Mouse (Mus musculus) midbrain, embryonic 16.5 days (tissue): ENCODE data around the gene Atg2a. TPM values are rescaled to one million over a fixed set of nuclear protein-coding genes. Genes with fewer than 3 reads are reported as not detected.
"Not testable (repeated sequence)": the region's sequence is repeated elsewhere in the genome, so short reads cannot be mapped to it uniquely, and the experiment has no call there.

Experiments
- ATAC-seq: fragments of 200-750 bp; cut with Nextera tagmentation; 2 replicates; pipeline ENCODE4 v1.8.0; 2017; ENCODE audit warnings: moderate TSS enrichment
- H3K27ac ChIP-seq: fragments of 300-500 bp; sonication (generic); 2 replicates; pipeline ENCODE4 v1.5.1; 2014; ENCODE audit warnings: mild to moderate bottlenecking, low read length, mixed read lengths
- H3K27me3 ChIP-seq: fragments of 300-500 bp; sonication (generic); 2 replicates; pipeline ENCODE4 v1.6.1; 2014; ENCODE audit warnings: low read depth, low read length, mixed read lengths; ENCODE audit not compliant: control insufficient read depth, insufficient read depth
- H3K36me3 ChIP-seq: fragments of 300-500 bp; sonication (generic); 2 replicates; pipeline ENCODE4 v1.6.1; 2014; ENCODE audit warnings: mild to moderate bottlenecking, low read length, moderate library complexity, mixed read lengths; ENCODE audit not compliant: control insufficient read depth, insufficient read depth
- H3K4me1 ChIP-seq: fragments of 300-500 bp; sonication (generic); 2 replicates; pipeline ENCODE4 v1.6.1; 2014; ENCODE audit warnings: mild to moderate bottlenecking, low read length, mixed read lengths; ENCODE audit not compliant: control insufficient read depth, insufficient read depth
- H3K4me2 ChIP-seq: fragments of 300-500 bp; sonication (generic); 2 replicates; pipeline ENCODE4 v1.6.1; 2014; ENCODE audit warnings: mild to moderate bottlenecking, low read length, mixed read lengths
- H3K4me3 ChIP-seq: fragments of 300-500 bp; sonication (generic); 2 replicates; pipeline ENCODE4 v1.5.1; 2014; ENCODE audit warnings: low read depth, mild to moderate bottlenecking, low read length, moderate library complexity, mixed read lengths
- H3K9ac ChIP-seq: fragments of 300-500 bp; sonication (generic); 2 replicates; pipeline ENCODE4 v1.6.1; 2014; ENCODE audit warnings: low read depth, low read length, mixed read lengths
- H3K9me3 ChIP-seq: fragments of 300-500 bp; sonication (generic); replicated peaks from 2 replicates; pipeline ENCODE4 v1.6.1; 2014; ENCODE audit warnings: mild to moderate bottlenecking, low read length, mixed read lengths; ENCODE audit not compliant: control insufficient read depth, poor library complexity, severe bottlenecking
- WGBS: fragments of 180-500 bp; shearing (Covaris S2); extraction: QIAGEN DNeasy Blood & Tissue Kit; methylation state at CpG from one replicate; pipeline ENCODE4 v1.1.7; 2014; 5-methylcytosine and 5-hydroxymethylcytosine counted together
- microRNA counts: library from miRNA; unstranded; fragments of <30 nt; microRNA quantifications from one replicate; lab custom pipeline; 2016
- microRNA-seq: library from miRNA; unstranded; fragments of <30 nt; microRNA quantifications from one replicate; pipeline ENCODE4, GENCODE M21; 2017
- polyA plus RNA-seq: library from polyadenylated mRNA; unstranded; fragments of >200 nt; fragmentation: Nextera tagmentation; extraction: Ambion mirVana; gene quantifications from 2 replicates; pipeline ENCODE4 v1.2.1, GENCODE M21; 2015

The Atg2a gene
- polyA plus RNA-seq, 1 experiment from 2014 or later = 15.5 TPM

- Histone ChIP-seq H3K4me3 (peak overlapping the region; percentile 52), H3K9me3 (no peaks in the 10 kb centered on the region), H3K36me3 (no peaks in the 10 kb centered on the region), H3K9ac (peak overlapping the region; percentile 63; the same call in 1 of the 2 replicates), H3K27me3 (peaks cover 2% of the 10 kb centered on the region; the same call in 1 of the 2 replicates), H3K4me1 (peaks cover 2% of the 10 kb centered on the region; the same call in 1 of the 2 replicates), H3K27ac (no peak overlapping the region), H3K4me2 (peak overlapping the region; percentile 66)
- WGBS = 56% methylated on average over 8 of the region's 8 CpGs
- ATAC-seq = no peak
Observed at GRCm38 (mm10) chr19:6305517-6306115, 64.1 kb downstream of the Atg2a start.

GRCm38 (mm10) chr19:6306137-6306551, 64.7 kb downstream of the Atg2a start, which contains the start of gene Cdc42bpg:
Cdc42bpg (plus strand) TSS chr19:6306456.
- Histone ChIP-seq H3K27me3 (peaks cover 2% of the 10 kb centered on the region; the same call in 1 of the 2 replicates), H3K36me3 (no peaks in the 10 kb centered on the region), H3K4me2 (peak within 1 kb of the TSS; percentile 66), H3K4me3 (peak within 1 kb of the TSS; percentile 52), H3K9ac (peak within 1 kb of the TSS; percentile 63), H3K9me3 (no peaks in the 10 kb centered on the region), H3K27ac (no peak within 1 kb of the TSS), H3K4me1 (peaks cover 2% of the 10 kb centered on the region; the same call in 1 of the 2 replicates)
- WGBS = 2% methylated on average over 37 of the region's 38 CpGs
- ATAC-seq = peak; percentile 68

- peak; percentile 69 for ATAC-seq
- H3K36me3 ChIP-seq = no peaks in the 10 kb centered on the region
- H3K9me3 ChIP-seq = no peaks in the 10 kb centered on the region
- under 1% methylated on average over 32 of the region's 34 CpGs for WGBS
- H3K9ac ChIP-seq = peak overlapping the region; percentile 63
- H3K4me2 ChIP-seq = peak overlapping the region; percentile 66
- peak overlapping the region; percentile 52 for H3K4me3 ChIP-seq
- peaks cover 2% of the 10 kb centered on the region; the same call in 1 of the 2 replicates for H3K27me3 ChIP-seq
- H3K4me1 ChIP-seq = peaks cover 2% of the 10 kb centered on the region; the same call in 1 of the 2 replicates
- no peak overlapping the region for H3K27ac ChIP-seq
Observed at GRCm38 (mm10) chr19:6306586-6306985, 65.1 kb downstream of the Atg2a start.

- Histone ChIP-seq H3K9me3 (no peaks in the 10 kb centered on the region), H3K36me3 (no peaks in the 10 kb centered on the region), H3K4me1 (peaks cover 2% of the 10 kb centered on the region; the same call in 1 of the 2 replicates), H3K4me3 (no peak overlapping the region), H3K4me2 (no peak overlapping the region), H3K9ac (no peak overlapping the region), H3K27me3 (peaks cover 2% of the 10 kb centered on the region; the same call in 1 of the 2 replicates), H3K27ac (no peak overlapping the region)
- ATAC-seq = no peak
- WGBS = 90% methylated on average over 9 of the region's 9 CpGs
Observed at GRCm38 (mm10) chr19:6307733-6308531, 66.5 kb downstream of the Atg2a start.

GRCm38 (mm10) chr19:6310181-6310580, 68.7 kb downstream of the Atg2a start:
- WGBS = 93% methylated on average over 5 of the region's 5 CpGs

GRCm38 (mm10) chr19:6311783-6312182, 70.3 kb downstream of the Atg2a start:
- not testable (repeated sequence) for H3K9me3 ChIP-seq, H3K4me2 ChIP-seq, H3K4me1 ChIP-seq, ATAC-seq, H3K4me3 ChIP-seq, H3K27ac ChIP-seq, H3K36me3 ChIP-seq, H3K9ac ChIP-seq, H3K27me3 ChIP-seq
- WGBS = 90% methylated on average over 3 of the region's 3 CpGs

More at GRCm38 (mm10) chr19:6310181-6310580, 68.7 kb downstream of the Atg2a start:
- peaks cover 2% of the 10 kb centered on the region; the same call in 1 of the 2 replicates for H3K27me3 ChIP-seq
- no peak overlapping the region for H3K4me2 ChIP-seq
- H3K36me3 ChIP-seq = no peaks in the 10 kb centered on the region
- no peak overlapping the region for H3K27ac ChIP-seq
- H3K9ac ChIP-seq = no peak overlapping the region
- H3K4me3 ChIP-seq = no peak overlapping the region
- no peaks in the 10 kb centered on the region for H3K9me3 ChIP-seq
- ATAC-seq = no peak
- H3K4me1 ChIP-seq = peaks cover 2% of the 10 kb centered on the region; the same call in 1 of the 2 replicates

MicroRNAs within 50 kb of the gene (microRNA counts, 519-probe panel; counts per million panel counts)
- 1,635 counts per million, percentile 32 among the panel's probes with 10 or more counts for microRNA mmu-miR-192 (lab: Ali Mortazavi, UCI)

Small RNA genes lying within 50 kb of the gene (microRNA-seq; reads per million reads assigned to microRNA genes)
- gene Mir192 (96.9 reads per million, percentile 54 among the genes with 10 or more reads in this experiment), gene Mir194-2 (76.0 reads per million, percentile 51 among the genes with 10 or more reads in this experiment)

Other genes starting within 250 kb of the Atg2a start
- 3.0 and 3.2 TPM in 2 replicates for gene Capn1, start 225.8 kb upstream of the Atg2a start, polyA plus RNA-seq
- 31.5 and 34.5 TPM in 2 replicates for gene Syvn1, start 195.1 kb upstream of the Atg2a start, polyA plus RNA-seq
- gene Mrpl49, start 183.9 kb upstream of the Atg2a start, polyA plus RNA-seq = 58.5 and 59.7 TPM in 2 replicates
- gene Fau, start 183.8 kb upstream of the Atg2a start, polyA plus RNA-seq = 459 and 498 TPM in 2 replicates
- gene Znhit2, start 180.5 kb upstream of the Atg2a start, polyA plus RNA-seq = 28.2 and 30.2 TPM in 2 replicates
- gene Tm7sf2, start 173.3 kb upstream of the Atg2a start, polyA plus RNA-seq = 55.1 and 59.0 TPM in 2 replicates
- 86.1 and 93.9 TPM in 2 replicates for gene Vps51, start 164.4 kb upstream of the Atg2a start, polyA plus RNA-seq
- not detected in 2 replicates for gene Tmem262, start 161.6 kb upstream of the Atg2a start, polyA plus RNA-seq
- gene Gm28374, start 159.4 kb upstream of the Atg2a start, polyA plus RNA-seq = 0.85 and 1.5 TPM in 2 replicates
- gene Zfpl1, start 156.7 kb upstream of the Atg2a start, polyA plus RNA-seq = 80.6 and 87.3 TPM in 2 replicates
- 3.7 and 4.1 TPM in 2 replicates for gene Cdca5, start 156.7 kb upstream of the Atg2a start, polyA plus RNA-seq
- not detected in 2 replicates for gene AC131692.1, start 147.2 kb upstream of the Atg2a start, polyA plus RNA-seq
- gene Naaladl1, start 135.9 kb upstream of the Atg2a start, polyA plus RNA-seq = 0.25 and 0.26 TPM in 2 replicates
- 44.2 and 45.2 TPM in 2 replicates for gene Sac3d1, start 123.0 kb upstream of the Atg2a start, polyA plus RNA-seq
- gene Snx15, start 113.4 kb upstream of the Atg2a start, polyA plus RNA-seq = 58.7 and 65.4 TPM in 2 replicates
- gene Batf2, start 100.7 kb upstream of the Atg2a start, polyA plus RNA-seq = 0.15 TPM in 1 of 2 replicates, not detected in the other
- 133 and 151 TPM in 2 replicates for gene Arl2, start 100.1 kb upstream of the Atg2a start, polyA plus RNA-seq
- not detected in 2 replicates for gene Majin, start 57.3 kb upstream of the Atg2a start, polyA plus RNA-seq
- not detected in 2 replicates for gene Gpha2, start 15.3 kb upstream of the Atg2a start, polyA plus RNA-seq
- 149 and 165 TPM in 2 replicates for gene Ppp2r5b, start 5.8 kb upstream of the Atg2a start, polyA plus RNA-seq
- gene Ehd1, start 35.1 kb downstream of the Atg2a start, polyA plus RNA-seq = 99.6 and 103 TPM in 2 replicates
- gene Cdc42bpg, start 64.8 kb downstream of the Atg2a start, polyA plus RNA-seq = 0.34 and 0.35 TPM in 2 replicates
- gene Men1, start 93.3 kb downstream of the Atg2a start, polyA plus RNA-seq = 71.4 and 74.8 TPM in 2 replicates
- 19.0 and 20.1 TPM in 2 replicates for gene Map4k2, start 99.5 kb downstream of the Atg2a start, polyA plus RNA-seq
- 95.9 and 99.5 TPM in 2 replicates for gene Sf1, start 122.0 kb downstream of the Atg2a start, polyA plus RNA-seq
- gene Pygm, start 142.7 kb downstream of the Atg2a start, polyA plus RNA-seq = 7.3 and 7.5 TPM in 2 replicates
- gene Rasgrp2, start 157.7 kb downstream of the Atg2a start, polyA plus RNA-seq = 91.4 and 139 TPM in 2 replicates
- 30.4 and 37.5 TPM in 2 replicates for gene Nrxn2, start 177.1 kb downstream of the Atg2a start, polyA plus RNA-seq